Mouse (Mus musculus): Measurements from ENCODE around the gene Cmss1. TPM values are rescaled to one million over a fixed set of nuclear protein-coding genes. Genes with fewer than 3 reads are reported as not detected.

Cmss1 gene
- polyA plus RNA-seq, 1 experiment from 2014 or later: 38.8 TPM

DNA sequence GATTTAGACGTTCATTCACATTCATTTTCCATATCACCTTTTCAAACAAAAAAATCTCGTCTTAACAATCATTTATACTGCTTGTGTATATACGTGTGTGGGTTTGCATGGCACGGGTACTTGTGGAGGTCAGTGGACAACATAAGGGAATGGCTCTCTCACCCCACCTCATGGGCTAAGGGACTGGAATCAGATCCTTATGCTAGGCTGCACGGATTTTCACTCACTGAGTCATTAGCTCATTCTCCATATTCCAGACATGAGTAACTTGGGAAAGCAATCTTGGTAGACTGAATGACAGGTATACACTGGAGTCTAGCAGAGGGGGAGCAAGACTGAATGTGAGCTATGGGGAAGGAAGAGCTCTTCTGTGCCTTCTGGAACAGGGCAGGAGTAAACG, 173.0 kb downstream of the Cmss1 start:
- WGBS: 92% methylated on average over 6 of the region's 6 CpGs
- no peak for ATAC-seq (ENCODE audit: low FRiP score)
- H3K36me3 ChIP-seq (replicated peaks; ENCODE audit: control insufficient read depth, insufficient read depth): no peaks in the 10 kb centered on the region

DNA sequence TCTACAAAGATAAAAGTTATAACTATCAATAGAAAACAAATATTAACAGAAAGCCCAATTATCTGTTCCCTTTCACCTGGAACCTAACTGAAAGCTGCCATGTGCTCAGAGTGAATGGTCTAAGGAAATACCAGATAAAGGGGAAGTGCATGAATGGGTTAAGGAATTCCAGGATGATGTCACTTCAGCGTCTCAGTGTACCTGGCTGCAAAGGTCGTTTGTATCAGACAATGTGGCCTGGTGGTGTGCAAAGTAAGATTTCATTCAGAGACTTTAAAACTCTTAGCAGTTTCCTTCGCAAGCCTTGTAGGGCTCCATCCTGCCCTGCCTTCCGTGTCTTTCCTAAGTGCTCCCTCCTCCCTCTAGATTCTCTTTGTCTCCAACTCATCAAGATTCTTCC, 173.5 kb downstream of the Cmss1 start:
- Histone ChIP-seq H3K27ac (no peak overlapping the region), H3K4me3 (replicated peaks; ENCODE audit: low read length) (no peak overlapping the region), H3K27me3 (ENCODE audit: control insufficient read depth, insufficient read depth, low read length) (no peaks in the 10 kb centered on the region), H3K36me3 (replicated peaks; ENCODE audit: control insufficient read depth, insufficient read depth) (no peaks in the 10 kb centered on the region), H3K9me3 (ENCODE audit: control insufficient read depth, low read length) (no peaks in the 10 kb centered on the region), H3K4me2 (replicated peaks) (no peak overlapping the region), H3K9ac (no peak overlapping the region), H3K4me1 (replicated peaks; ENCODE audit: control insufficient read depth, insufficient read depth, low read length) (peaks cover 6% of the 10 kb centered on the region; the same call in 1 of the 2 replicates)
- DNase-seq (ENCODE audit: low spot score): no peak
- WGBS: 81% methylated on average over 4 of the region's 4 CpGs
- ATAC-seq (ENCODE audit: low FRiP score): no peak

More for the DNA sequence above, 173.0 kb downstream of the Cmss1 start:
- H3K4me2 ChIP-seq (replicated peaks): no peak overlapping the region
- no peak overlapping the region for H3K9ac ChIP-seq
- peaks cover 10% of the 10 kb centered on the region; the same call in 1 of the 2 replicates for H3K4me1 ChIP-seq (replicated peaks; ENCODE audit: control insufficient read depth, insufficient read depth, low read length)
- no peaks in the 10 kb centered on the region for H3K9me3 ChIP-seq (ENCODE audit: control insufficient read depth, low read length)
- H3K27ac ChIP-seq: no peak overlapping the region
- no peaks in the 10 kb centered on the region for H3K27me3 ChIP-seq (ENCODE audit: control insufficient read depth, insufficient read depth, low read length)
- no peak overlapping the region for H3K4me3 ChIP-seq (replicated peaks; ENCODE audit: low read length)
- no peak for DNase-seq (ENCODE audit: low spot score)

- Histone ChIP-seq H3K27ac (no peak overlapping the region), H3K36me3 (replicated peaks; ENCODE audit: control insufficient read depth, insufficient read depth) (no peaks in the 10 kb centered on the region), H3K4me1 (replicated peaks; ENCODE audit: control insufficient read depth, insufficient read depth, low read length) (no peaks in the 10 kb centered on the region), H3K27me3 (ENCODE audit: control insufficient read depth, insufficient read depth, low read length) (no peaks in the 10 kb centered on the region), H3K9ac (no peak overlapping the region), H3K4me3 (replicated peaks; ENCODE audit: low read length) (no peak overlapping the region), H3K4me2 (replicated peaks) (no peak overlapping the region), H3K9me3 (ENCODE audit: control insufficient read depth, low read length) (no peaks in the 10 kb centered on the region)
- DNase-seq (ENCODE audit: low spot score) (no peak), ATAC-seq (ENCODE audit: low FRiP score) (no peak)
- WGBS: 91% methylated on average over 3 of the region's 3 CpGs
These were observed 175.4 kb downstream of the Cmss1 start for GRCm38 (mm10) chr16:57431294-57431693.

- DNase-seq (ENCODE audit: low spot score) (no peak), ATAC-seq (ENCODE audit: low FRiP score) (no peak)
- Histone ChIP-seq H3K4me2 (replicated peaks) (no peak overlapping the region), H3K4me3 (replicated peaks; ENCODE audit: low read length) (no peak overlapping the region), H3K9ac (no peak overlapping the region), H3K36me3 (replicated peaks; ENCODE audit: control insufficient read depth, insufficient read depth) (no peaks in the 10 kb centered on the region), H3K9me3 (ENCODE audit: control insufficient read depth, low read length) (no peaks in the 10 kb centered on the region), H3K27ac (no peak overlapping the region), H3K4me1 (replicated peaks; ENCODE audit: control insufficient read depth, insufficient read depth, low read length) (0 out of 2 replicates have a peak, but pooled peaks cover 5% of the 10 kb centered on the region), H3K27me3 (ENCODE audit: control insufficient read depth, insufficient read depth, low read length) (no peaks in the 10 kb centered on the region)
- 94% methylated on average over 5 of the region's 5 CpGs for WGBS
These were observed 177.7 kb downstream of the Cmss1 start for GRCm38 (mm10) chr16:57428977-57429376.

GRCm38 (mm10) chr16:57427516-57428285, 179.0 kb downstream of the Cmss1 start:
- no peak for ATAC-seq (ENCODE audit: low FRiP score)
- 88% methylated on average over 7 of the region's 7 CpGs for WGBS
- H3K9me3 ChIP-seq (ENCODE audit: control insufficient read depth, low read length): no peaks in the 10 kb centered on the region

GRCm38 (mm10) chr16:57426680-57427079, 180.0 kb downstream of the Cmss1 start:
- H3K4me2 ChIP-seq (replicated peaks): no peak overlapping the region
- H3K27ac ChIP-seq: no peak overlapping the region
- H3K36me3 ChIP-seq (replicated peaks; ENCODE audit: control insufficient read depth, insufficient read depth): no peaks in the 10 kb centered on the region
- no peak for DNase-seq (ENCODE audit: low spot score)
- H3K4me1 ChIP-seq (replicated peaks; ENCODE audit: control insufficient read depth, insufficient read depth, low read length): 0 out of 2 replicates have a peak, but pooled peaks cover 5% of the 10 kb centered on the region
- no peak overlapping the region for H3K9ac ChIP-seq
- no peak for ATAC-seq (ENCODE audit: low FRiP score)
- no peaks in the 10 kb centered on the region for H3K27me3 ChIP-seq (ENCODE audit: control insufficient read depth, insufficient read depth, low read length)
- H3K9me3 ChIP-seq (ENCODE audit: control insufficient read depth, low read length): no peaks in the 10 kb centered on the region
- no peak overlapping the region for H3K4me3 ChIP-seq (replicated peaks; ENCODE audit: low read length)
- 71% methylated on average over 10 of the region's 10 CpGs for WGBS

More at GRCm38 (mm10) chr16:57427516-57428285, 179.0 kb downstream of the Cmss1 start:
- no peak overlapping the region for H3K4me2 ChIP-seq (replicated peaks)
- H3K9ac ChIP-seq: no peak overlapping the region
- no peak for DNase-seq (ENCODE audit: low spot score)
- H3K4me1 ChIP-seq (replicated peaks; ENCODE audit: control insufficient read depth, insufficient read depth, low read length): 0 out of 2 replicates have a peak, but pooled peaks cover 5% of the 10 kb centered on the region
- H3K27ac ChIP-seq: no peak overlapping the region
- no peak overlapping the region for H3K4me3 ChIP-seq (replicated peaks; ENCODE audit: low read length)
- H3K36me3 ChIP-seq (replicated peaks; ENCODE audit: control insufficient read depth, insufficient read depth): no peaks in the 10 kb centered on the region
- H3K27me3 ChIP-seq (ENCODE audit: control insufficient read depth, insufficient read depth, low read length): no peaks in the 10 kb centered on the region

- no peak overlapping the region for H3K9ac ChIP-seq
- DNase-seq (ENCODE audit: low spot score) (no peak), ATAC-seq (ENCODE audit: low FRiP score) (no peak)
- H3K36me3 ChIP-seq (replicated peaks; ENCODE audit: control insufficient read depth, insufficient read depth): no peaks in the 10 kb centered on the region
- H3K4me3 ChIP-seq (replicated peaks; ENCODE audit: low read length): no peak overlapping the region
- H3K4me1 ChIP-seq (replicated peaks; ENCODE audit: control insufficient read depth, insufficient read depth, low read length): peaks cover 5% of the 10 kb centered on the region; the same call in 1 of the 2 replicates
- 48% methylated on average over 6 of the region's 6 CpGs for WGBS
- H3K27ac ChIP-seq: no peak overlapping the region
- H3K27me3 ChIP-seq (ENCODE audit: control insufficient read depth, insufficient read depth, low read length): no peaks in the 10 kb centered on the region
- no peak overlapping the region for H3K4me2 ChIP-seq (replicated peaks)
- H3K9me3 ChIP-seq (ENCODE audit: control insufficient read depth, low read length): no peaks in the 10 kb centered on the region
These were observed 183.5 kb downstream of the Cmss1 start for GRCm38 (mm10) chr16:57423001-57423800.

GRCm38 (mm10) chr16:57421680-57422417, 184.8 kb downstream of the Cmss1 start:
- H3K9ac ChIP-seq: no peak overlapping the region
- no peak overlapping the region for H3K4me3 ChIP-seq (replicated peaks; ENCODE audit: low read length)
- H3K4me2 ChIP-seq (replicated peaks): no peak overlapping the region
- peaks cover 5% of the 10 kb centered on the region; the same call in 1 of the 2 replicates for H3K4me1 ChIP-seq (replicated peaks; ENCODE audit: control insufficient read depth, insufficient read depth, low read length)
- no peaks in the 10 kb centered on the region for H3K27me3 ChIP-seq (ENCODE audit: control insufficient read depth, insufficient read depth, low read length)
- DNase-seq (ENCODE audit: low spot score): peak; percentile 31
- no peak for ATAC-seq (ENCODE audit: low FRiP score)
- no peaks in the 10 kb centered on the region for H3K9me3 ChIP-seq (ENCODE audit: control insufficient read depth, low read length)
- H3K27ac ChIP-seq: no peak overlapping the region
- H3K36me3 ChIP-seq (replicated peaks; ENCODE audit: control insufficient read depth, insufficient read depth): no peaks in the 10 kb centered on the region
- 75% methylated on average over 7 of the region's 7 CpGs for WGBS

Measured in hindbrain, embryonic 14.5 days (tissue).